Mouse (Mus musculus) fibroblast of lung, adult 2 months (primary cell): ENCODE results near the gene Gzmk.
"Not testable (repeated sequence)": the region's sequence is repeated elsewhere in the genome, so short reads cannot be mapped to it uniquely, and the experiment has no call there.

Experiments used
- DNase-seq: peaks from one replicate; pipeline ENCODE4 v3.0.0-alpha.2; 2011; ENCODE audit warnings: low read depth

Gene Gzmk

DNA sequence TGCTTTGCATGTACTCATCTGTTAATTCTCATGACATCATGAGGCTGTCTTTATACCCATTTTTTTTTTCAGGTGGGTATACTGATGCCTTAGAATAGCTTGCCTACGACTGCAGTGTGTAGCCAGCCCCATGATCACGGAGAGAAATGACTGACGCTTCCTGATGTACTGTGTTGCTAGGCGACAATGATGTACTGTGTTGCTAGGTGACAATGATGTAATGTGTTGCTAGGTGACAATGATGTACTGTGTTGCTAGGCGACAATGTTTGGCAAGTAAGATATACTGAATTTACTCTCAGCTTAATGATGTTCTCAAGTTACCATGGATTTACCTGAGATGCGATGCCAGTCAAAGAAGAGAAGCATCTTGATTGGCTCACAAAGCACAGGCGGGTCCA is at the start of gene Gzmk:
Gene Gzmk (minus strand): TSS at position 98 of the 400 bp plus-strand sequence.
- no peak for DNase-seq

DNA sequence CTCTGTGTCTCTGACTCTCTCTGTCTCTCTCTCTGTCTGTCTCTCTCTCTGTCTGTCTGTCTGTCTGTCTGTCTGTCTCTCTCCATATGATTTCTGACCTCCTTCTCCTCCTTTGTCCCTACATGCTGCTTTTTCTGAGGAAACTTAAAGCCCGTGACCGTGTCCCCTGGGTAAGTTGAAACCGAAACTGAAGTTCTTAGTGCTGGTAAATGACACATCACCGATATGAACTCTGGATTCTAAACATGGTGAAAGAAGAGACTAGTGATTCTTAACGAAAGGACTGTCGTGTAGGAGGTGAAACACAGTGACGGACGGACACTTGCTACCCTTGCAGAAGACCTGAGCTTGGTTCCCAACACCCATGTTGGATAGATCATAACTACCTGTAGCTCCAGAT is 45.5 kb upstream of the Gzmk start:
- no peak for DNase-seq

DNA sequence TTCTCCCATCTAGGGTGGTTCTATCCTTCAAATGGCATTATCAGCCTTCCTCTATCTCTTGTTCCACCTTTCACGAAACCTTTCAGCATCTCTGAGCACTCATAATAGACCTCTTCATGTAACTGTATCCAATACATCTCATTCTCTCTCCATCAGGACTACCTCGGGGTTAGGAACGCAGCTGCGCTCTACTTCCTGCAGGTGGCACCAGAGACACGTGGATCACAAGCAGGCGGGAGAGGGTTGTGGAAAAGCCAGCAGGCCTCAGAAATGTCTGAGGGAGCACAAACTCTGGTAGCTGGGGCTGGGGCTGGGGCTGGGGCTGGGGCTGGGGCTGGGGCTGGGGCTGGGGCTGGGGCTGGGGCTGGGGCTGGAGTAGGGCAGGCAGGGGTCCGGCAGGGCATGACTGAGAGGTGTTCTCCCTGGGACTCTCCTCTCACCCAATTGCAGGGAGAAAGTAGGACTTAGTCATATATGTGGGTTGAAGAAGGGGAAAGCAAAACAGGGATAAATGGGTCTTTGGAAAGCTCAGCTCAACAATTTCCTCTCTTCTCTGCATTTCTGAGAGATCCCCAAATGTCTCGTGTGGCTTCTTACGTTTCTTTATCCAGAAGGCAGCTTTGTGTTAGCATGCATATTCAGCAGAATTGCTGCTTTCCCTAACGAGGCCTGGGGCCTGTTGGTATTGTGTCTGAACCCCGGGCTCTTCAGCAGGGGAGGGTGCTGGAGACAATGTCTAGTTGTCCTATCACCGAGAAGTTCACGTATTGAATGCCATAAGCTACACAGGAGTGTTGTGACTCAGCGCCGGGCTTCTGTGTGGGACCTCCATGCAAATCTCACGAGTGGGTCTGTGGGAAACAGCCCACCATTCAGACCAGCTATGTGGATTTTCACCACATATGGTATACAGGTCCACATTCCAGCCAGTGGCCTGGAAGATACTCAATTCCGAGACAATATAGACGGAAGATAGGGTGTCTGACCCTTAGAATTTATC is 44.4 kb upstream of the Gzmk start:
- DNase-seq, result peak; percentile 37

DNA sequence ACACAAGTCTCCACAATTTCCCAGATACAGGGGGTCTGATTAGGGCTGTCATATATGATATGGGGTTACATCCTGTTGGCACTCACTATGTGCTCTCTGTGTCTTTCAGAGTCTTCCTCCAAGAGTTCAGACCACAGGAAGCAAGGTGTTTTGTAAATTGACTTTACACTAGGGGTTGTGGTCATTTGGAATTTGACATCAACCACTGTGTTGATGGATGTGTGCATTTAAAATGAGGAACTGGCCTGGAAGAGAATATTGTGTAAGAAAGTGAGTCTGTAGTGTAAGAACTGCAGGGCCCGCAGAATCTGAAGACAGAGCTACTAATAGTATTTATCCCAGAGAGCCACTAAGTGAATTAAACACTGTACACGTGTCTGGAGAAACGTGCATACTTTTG is 41.5 kb upstream of the Gzmk start:
- no peak for DNase-seq

DNA sequence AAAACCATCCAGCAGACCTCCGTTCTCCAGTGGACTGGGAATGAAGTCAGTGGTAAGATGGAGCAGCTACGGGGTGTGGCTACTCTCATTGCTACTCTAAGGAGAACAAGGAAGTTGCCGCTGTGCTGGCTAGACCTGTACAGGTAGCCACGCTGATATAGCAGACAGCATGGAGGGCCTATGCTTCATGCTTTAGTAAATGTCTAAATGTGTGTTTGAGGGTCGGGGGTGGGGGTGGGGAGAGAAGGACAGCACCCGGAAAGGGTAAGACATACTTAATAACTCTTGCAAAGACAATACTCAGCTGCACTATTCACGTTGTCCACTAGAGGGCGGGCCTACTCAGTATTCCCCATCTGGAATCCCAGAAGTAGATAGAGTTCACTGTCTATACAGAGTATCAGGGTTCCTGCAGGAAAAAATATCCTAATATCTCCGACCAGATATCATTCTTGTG is 40.8 kb upstream of the Gzmk start:
- DNase-seq, result peak; percentile 39

DNA sequence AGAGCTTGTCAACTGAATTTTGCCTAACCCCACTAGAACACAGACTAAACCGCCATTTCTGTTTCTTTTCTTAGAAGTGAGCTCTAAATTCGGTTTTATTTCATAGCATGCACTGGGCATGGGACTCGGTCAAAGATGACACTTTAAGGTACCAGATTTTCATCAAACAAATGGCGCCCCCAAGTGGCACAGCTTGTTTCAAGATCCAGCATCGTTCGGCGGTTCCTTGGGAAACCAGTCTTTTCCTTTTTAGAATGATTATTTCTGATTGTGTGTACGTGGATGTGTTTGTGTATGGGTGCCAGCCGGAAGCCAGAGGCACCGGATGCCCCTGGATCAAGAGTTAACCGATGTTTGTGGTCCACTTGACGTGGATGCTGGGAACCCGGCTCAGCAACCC is 39.5 kb upstream of the Gzmk start:
- DNase-seq, result peak; percentile 49

DNA sequence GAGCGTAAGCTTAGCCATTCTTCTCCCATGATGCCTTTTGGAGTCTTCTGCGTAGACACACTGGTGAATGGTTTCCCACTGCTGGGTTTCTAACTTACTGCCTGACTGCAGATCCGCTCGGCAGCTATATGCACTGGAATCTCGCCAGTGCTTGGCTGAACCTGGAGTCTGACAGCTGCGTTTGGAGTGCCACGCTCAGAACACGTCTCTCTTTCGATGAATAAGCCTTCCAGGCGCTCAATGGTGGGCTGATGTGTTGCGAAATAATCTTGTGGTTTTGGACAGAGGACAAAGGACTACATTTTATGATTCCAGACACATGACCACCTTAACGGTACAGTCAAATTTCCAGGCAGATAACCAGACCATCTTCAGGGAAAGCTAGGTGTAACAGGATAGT is 37.1 kb upstream of the Gzmk start:
- peak; percentile 88 for DNase-seq

DNA sequence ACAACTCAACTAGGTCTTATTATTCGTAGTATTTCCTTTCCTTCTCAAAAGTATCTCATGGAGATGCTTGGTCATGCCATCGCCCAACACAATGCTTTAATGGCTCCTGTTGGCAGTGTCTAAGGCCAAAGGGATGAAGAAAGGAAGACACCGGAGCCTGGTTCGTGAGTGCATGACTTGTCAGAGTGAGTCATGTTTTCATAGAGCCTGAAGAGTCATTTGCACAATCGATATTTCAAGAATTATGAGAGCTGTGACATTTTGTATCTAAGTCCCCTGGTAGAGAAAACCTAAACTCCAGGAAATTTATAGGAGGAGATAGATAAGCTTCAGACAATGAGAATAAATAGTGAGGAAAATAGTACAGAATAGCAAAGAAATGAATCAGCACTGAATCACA is 33.5 kb upstream of the Gzmk start:
- no peak for DNase-seq

DNA sequence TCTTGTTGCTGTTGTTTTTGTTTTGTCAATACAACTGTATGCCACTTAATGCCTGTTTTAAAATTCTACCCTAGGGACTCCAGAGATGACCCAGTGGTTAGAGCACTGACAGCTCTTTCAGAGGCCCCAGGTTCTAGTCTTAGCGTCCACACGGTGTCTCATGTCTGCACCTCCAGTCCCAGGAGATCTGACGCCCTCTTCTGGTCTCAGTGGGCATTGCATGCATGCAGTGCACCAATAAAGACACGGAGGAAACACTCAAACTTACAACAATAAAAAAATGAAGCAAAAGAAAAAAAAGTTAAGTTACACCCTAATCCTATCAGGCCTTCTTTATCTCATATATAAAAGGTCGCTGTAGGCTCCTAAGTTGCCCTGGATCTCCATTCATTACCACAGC is 31.5 kb upstream of the Gzmk start:
- no peak for DNase-seq

DNA sequence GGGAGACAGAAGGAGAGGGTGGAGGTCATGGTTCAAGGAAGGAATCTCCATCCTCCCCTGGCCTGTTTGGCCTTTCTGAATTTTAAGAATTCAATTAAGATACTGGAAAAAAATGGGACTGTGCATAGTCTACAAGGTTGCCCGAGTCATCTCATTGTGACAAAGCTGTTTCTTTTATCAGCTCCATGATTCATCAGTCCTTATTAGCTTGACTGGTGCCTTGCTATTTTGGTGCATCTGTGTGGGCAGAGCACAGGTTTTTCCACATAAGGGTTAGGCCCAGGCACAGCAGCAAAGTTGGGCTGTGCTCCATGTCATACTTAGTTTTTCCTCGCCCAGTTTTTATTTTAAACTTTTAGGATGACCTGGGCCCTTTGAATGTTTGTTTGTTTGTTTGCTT is 31.1 kb upstream of the Gzmk start:
- no peak for DNase-seq

DNA sequence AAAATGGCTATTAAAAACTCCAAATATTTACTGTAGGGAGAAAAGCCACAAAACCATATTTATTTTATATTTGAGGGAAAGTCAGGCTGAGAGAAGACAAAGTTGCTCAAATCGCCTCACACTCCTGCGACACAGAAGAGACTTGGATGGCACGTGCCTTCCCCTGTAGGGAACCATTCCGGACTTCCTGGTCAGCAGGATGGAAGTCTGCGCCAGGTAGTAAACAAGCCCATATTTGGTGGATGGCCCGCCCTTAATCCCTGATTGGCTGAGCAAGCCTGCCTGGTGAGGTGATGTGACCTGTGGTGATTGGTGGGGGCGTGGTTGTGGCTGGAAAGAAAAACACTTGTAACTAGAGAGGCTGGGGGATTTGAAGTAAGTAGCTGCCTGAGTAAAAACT is 26.9 kb upstream of the Gzmk start:
- DNase-seq, result not testable (repeated sequence)

DNA sequence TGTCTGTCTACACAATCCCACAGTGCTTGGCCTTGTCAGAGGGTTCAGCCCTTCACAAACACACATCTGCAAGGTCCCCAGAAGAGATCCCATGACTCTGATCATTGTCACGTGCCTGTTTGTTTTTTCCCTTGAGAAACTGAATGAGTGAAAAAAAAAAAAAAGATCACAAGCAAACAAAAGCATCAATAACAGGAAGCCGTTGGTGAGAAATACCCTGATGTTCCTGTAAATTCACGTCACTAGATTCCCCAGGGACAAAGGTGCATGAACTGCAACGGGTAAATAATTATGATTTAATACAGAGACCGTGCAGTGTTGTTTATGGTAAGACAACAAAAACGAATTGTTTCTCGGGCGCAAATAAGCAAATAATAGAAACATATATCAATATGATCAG is 19.3 kb upstream of the Gzmk start:
- DNase-seq, result no peak

DNA sequence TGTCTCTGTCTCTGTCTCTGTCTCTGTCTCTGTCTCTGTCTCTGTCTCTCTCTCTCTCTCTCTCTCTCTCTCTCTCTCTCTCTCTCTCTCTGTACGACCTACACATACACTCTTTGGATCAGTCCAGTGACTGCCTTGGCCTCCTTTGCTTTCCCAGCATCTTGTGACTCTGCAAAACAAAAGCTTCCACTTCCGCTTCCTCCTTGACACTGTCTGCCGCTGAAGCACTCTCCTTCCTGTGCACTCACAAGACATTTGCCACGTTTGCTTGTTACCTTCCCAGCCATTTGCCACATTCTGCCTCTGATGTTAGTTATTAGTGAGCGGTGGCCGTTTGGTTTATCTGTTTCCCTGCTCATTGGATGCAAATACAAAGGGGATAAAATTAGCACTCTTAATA is 16.4 kb upstream of the Gzmk start:
- no peak for DNase-seq

DNA sequence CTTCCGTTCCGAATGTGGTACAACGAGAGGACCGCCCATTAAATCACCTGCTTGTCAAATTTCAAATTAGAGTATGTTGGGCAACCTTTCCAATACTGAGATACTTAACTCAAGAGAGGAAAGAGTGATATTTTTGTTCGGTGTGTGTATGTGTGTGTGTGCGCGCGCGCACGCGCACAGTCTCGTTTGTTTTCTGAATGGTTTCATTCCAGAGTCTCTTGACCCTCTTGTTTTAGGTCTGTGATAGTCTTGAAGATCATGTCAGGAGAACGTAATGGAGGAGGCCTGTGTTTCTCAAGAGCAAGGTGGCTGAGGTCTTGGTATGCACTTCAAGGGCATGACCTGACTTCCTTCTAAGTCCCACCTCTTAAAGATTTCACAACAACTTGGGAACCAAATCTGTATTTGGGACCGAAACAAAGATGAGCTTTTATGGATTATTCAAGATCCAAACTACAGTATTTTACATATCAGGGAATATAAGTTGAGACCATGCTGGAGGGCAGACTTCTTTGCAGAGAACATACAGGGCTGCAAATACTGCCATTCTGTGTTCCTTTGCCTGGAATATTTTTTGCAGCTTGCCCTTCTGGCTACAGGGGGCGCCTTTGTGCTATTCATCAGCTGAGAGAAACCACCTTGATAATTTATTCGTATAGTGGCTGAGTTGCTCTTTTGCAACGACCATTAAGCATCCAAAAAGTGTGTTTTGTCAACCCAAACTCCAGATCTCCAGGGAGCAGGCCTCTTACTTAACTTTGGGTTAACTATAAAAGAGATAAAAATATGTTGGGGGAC is 2.2 kb upstream of the Gzmk start:
- DNase-seq, result no peak

DNA sequence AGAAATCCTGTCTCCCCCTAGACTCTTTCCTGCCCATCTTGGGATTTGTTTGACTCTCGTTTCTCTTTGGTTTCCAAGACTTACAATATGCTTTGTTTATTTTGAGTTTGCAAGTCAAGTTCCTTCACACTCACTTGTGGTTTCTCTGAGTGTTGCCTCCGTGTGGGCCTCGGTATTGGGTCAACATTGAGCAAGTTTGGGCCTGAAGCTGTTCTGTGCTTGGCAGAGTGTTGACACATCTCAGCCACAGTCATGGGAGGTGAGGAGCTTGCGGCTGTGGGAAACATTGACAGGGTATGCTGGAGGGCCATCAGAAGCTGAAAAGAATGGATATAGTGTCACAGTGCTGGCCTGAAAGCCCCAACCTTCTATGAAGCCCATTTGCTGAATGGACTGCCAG is 1.4 kb upstream of the Gzmk start:
- DNase-seq, result peak; percentile 90

DNA sequence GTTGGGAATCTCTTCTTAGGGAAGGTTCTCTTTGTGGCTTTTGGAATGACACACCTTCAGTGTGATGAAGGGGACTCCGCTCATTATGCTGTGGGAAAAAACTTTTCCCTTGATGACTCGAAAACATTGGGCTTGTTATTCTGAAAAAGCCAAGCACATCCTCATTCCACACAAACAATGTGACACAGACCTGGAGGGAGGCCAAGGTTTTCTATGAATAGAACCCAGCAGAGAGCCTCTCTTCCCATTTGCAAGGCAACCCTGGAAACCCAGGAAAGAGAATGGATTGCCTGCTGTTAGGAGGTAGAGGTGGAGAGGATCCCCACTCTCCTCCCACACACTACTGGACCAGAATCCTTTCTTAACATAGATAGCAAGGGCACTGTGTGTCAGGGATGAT is 1.6 kb downstream of the Gzmk start:
- DNase-seq, result peak; percentile 47

DNA sequence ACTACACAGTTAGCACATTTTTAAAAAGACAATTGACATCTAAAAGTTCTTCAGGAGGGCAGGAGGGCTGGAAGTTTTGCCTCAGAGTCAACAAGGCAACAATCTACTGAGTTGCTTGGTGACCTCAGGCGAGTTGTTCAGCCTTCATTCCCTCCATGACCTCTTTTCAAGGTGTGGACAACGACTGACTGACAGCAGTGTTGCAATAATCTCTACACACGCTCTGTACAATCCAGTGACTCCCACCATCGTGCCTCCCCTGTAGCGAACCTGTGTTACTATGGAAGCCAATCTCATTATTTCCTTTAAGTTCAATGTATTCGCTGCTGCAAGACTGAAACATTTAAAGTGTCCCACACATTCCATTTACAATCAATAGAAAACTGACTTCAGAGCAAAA is 3.9 kb downstream of the Gzmk start:
- DNase-seq, result no peak

DNA sequence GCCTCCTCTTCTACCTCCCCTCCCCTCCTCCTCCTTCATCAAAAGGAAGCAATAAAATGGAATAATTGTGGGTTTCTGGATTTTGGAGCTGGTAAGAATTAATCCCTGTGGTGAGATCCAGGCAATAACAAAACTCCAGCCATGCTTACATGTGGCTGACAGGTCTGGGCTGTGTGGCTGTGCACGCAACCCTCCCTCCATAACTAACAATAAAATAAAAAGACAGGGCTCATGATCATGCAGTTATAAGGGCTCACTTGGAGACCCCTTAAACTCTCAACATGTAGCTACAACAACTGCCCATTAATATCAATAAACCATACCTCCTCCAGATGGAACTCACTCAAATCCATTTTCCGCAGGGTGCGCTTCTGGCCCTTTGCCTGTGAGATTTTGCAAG is 11.8 kb downstream of the Gzmk start:
- no peak for DNase-seq

DNA sequence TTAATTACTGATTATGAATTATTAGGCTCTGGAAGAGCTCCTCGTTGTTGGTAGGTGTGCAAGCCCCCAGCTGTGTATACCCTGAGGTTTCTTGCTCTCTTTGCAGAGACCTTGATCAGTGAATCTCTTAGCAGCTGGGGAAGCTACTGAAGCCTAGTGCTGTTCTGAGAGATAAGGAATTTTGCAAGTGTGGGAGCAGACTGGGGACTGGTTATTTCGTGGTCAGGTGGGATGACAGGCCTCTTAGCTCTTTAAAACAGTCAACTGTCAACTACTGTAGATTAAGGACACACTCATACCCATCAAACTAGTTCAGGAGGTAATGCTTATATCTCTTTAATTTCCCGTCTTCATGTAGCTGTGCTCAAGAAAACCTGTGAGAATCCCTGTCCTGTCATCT is 13.3 kb downstream of the Gzmk start:
- DNase-seq, result no peak

DNA sequence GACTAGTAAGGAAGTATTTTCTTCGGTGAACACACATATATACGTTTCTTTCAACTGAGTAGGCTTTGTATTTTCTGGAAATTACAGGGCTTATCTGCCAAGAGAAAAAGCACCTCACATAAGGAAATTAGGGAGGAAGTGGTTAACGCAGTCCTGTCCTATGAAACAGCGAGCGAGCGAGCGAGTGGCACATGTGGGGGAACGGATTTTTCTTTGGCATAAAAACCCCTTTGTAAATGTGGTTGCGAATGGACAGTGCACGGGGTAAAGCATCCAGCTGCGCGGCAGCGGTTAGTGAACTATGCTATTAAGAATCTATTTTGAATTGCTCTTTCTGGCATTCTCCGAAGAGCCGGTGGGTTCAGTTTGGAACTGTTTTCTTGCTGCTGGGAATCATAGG is 14.4 kb downstream of the Gzmk start:
- DNase-seq, result no peak

DNA sequence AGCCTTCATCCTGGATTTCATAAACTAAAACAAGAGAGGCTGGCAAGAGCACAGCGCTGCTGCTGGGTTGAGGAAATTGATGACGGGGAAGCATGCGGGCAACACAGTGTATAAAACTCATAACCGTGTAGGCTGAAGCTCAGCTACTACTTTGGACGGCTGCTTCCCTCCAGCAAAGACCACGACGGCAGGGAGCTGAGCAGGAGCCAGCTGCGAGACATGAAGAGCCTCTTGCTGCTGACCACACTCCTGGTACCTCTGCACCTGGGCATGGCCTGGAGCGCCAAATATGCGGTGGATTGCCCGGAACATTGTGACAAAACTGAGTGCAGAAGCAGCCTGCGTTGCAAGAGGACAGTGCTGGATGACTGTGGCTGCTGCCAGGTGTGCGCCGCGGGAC is 16.1 kb downstream of the Gzmk start, which contains the start of gene Esm1:
Gene Esm1 (plus strand): TSS at position 36 of the 400 bp plus-strand sequence.
- DNase-seq, result no peak

DNA sequence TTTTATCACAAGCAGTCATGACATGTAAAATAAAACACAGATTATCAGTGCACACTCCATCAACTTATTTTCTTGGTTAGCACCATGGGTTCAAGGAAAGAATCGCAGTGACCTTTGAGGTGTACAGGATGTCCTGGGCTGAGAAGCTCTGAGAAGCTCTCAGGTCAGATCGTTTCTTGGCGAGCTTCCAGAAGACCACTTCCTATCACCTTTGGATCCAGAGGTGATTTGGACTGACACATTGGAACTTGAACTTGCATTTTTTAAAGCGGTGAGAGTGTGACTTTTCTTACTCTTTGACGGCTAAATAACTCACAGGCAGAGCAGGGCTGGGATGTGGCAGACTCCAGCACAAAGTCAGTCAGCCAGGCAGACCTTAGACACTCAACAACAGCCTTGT is 20.4 kb downstream of the Gzmk start:
- DNase-seq, result no peak

DNA sequence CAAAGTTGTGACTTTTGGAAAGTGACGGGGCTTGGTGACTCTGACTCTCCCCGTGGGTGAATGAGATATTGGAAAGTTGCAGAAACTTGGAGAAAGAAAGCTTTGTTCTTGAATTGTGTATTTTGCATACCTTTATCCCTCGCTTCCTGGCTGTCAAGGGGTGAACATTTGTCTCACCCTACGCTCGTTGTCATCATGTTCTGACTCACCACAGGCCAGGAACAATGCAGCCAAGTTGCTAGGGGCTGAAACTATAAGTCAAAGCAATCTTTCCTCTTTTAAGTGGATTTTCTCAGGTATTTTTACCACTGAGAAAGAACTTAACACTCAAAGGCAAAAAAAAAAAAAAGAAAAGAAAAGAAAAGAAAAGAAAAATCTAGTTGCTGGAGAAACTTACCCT is 22.6 kb downstream of the Gzmk start:
- no peak for DNase-seq
